In the genomic region with DNA sequence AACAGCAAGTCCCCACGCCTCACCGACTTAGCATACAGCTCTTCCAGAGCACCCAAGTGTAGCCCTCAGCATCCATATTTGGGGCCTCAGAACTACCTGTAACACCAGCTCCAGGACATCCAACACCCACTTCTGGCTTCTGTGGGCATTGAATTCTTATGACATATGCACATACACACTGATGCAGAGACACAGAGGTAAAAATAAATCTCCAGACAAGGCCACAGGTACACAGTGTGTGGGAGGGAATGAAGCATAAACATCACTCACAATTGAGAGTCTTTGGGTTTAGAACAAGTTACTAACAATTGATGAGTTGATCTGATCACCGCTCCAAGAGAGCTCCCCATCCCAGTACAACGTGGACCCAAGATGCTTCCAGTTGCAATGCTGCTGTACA, we compare ENCODE assay signal across 34 mouse cellular contexts.
"Had no signal": no experiment of that assay in that cellular context is flagged by ENCODE, and none has a peak within 500 bp of the region (broad histone marks: within the 10 kb centered on the region; RNA-seq: fewer than 3 reads in every experiment).

No protein-coding gene starts in this region.

- H3K36me3 ChIP-seq: heart, embryonic 10.5 days; heart, embryonic 12.5 days; heart, embryonic 13.5 days; heart, embryonic 15.5 days; hindbrain, embryonic 10.5 days; hindbrain, embryonic 12.5 days; hindbrain, embryonic 13.5 days; hindbrain, embryonic 15.5 days; intestine, embryonic 15.5 days; kidney, embryonic 15.5 days had no signal

- H3K9ac ChIP-seq: heart, embryonic 12.5 days; heart, embryonic 13.5 days; heart, embryonic 15.5 days; hindbrain, embryonic 12.5 days; hindbrain, embryonic 13.5 days; hindbrain, embryonic 14.5 days; hindbrain, embryonic 15.5 days; intestine, embryonic 15.5 days; kidney, embryonic 15.5 days had no signal

- DNase-seq: heart, postnatal 14 days; heart, postnatal 36 days; heart, postnatal 4 days; kidney, adult 11 months; kidney, adult 18-20 months; kidney, adult 2 months; kidney, adult 8-10 months; kidney, adult 9 months; kidney, postnatal 10 days; kidney, postnatal 14 days; kidney, postnatal 25 days; kidney, postnatal 36 days; kidney, postnatal 4 days; layer of hippocampus, adult 9-11 months; layer of hippocampus, postnatal 36 days had no signal

- H3K27ac ChIP-seq: heart, embryonic 10.5 days; heart, embryonic 13.5 days; heart, embryonic 15.5 days; hindbrain, embryonic 10.5 days; hindbrain, embryonic 12.5 days; hindbrain, embryonic 13.5 days; hindbrain, embryonic 14.5 days; hindbrain, embryonic 15.5 days; hindbrain, postnatal 0 days; intestine, embryonic 15.5 days; kidney, embryonic 15.5 days; kidney, postnatal 0 days; layer of hippocampus, adult 2 months had no signal

- H3K4me1 ChIP-seq: heart, embryonic 10.5 days; heart, embryonic 12.5 days; heart, embryonic 13.5 days; heart, embryonic 15.5 days; intestine, embryonic 15.5 days had no signal

- H3K4me2 ChIP-seq: heart, embryonic 11.5 days; heart, embryonic 12.5 days; heart, embryonic 13.5 days; heart, embryonic 15.5 days; hindbrain, embryonic 12.5 days; hindbrain, embryonic 13.5 days; hindbrain, embryonic 14.5 days; hindbrain, embryonic 15.5 days; intestine, embryonic 15.5 days; kidney, embryonic 15.5 days had no signal

- H3K27me3 ChIP-seq: heart, embryonic 12.5 days; heart, embryonic 13.5 days; heart, embryonic 15.5 days; hindbrain, embryonic 12.5 days; hindbrain, embryonic 13.5 days; hindbrain, embryonic 15.5 days; intestine, embryonic 15.5 days; kidney, embryonic 15.5 days had no signal

- ATAC-seq: hindbrain, embryonic 16.5 days; hindbrain, postnatal 0 days; inflammation-experienced regulatory T-cells, adult 6 months; intestine, embryonic 15.5 days; intestine, embryonic 16.5 days; intestine, postnatal 0 days had no signal

- H3K9me3 ChIP-seq: heart, embryonic 10.5 days; heart, embryonic 13.5 days; heart, embryonic 15.5 days; hindbrain, embryonic 10.5 days; hindbrain, embryonic 12.5 days; hindbrain, embryonic 13.5 days; hindbrain, embryonic 15.5 days; intestine, embryonic 15.5 days; kidney, embryonic 15.5 days had no signal

- H3K4me3 ChIP-seq: heart, embryonic 10.5 days; heart, embryonic 12.5 days; heart, embryonic 13.5 days; heart, embryonic 15.5 days; hindbrain, embryonic 10.5 days; hindbrain, embryonic 12.5 days; hindbrain, embryonic 13.5 days; hindbrain, embryonic 15.5 days; intestine, embryonic 15.5 days; kidney, embryonic 15.5 days; layer of hippocampus, adult 2 months had no signal
